Mouse (Mus musculus): ENCODE measurements around the gene Sirt7.

- TF ChIP-seq TAL1 (IDR thresholded peaks at IDR 0.05; ENCODE audit: low read length): no peak
- TF ChIP-seq GATA1 (IDR thresholded peaks at IDR 0.05; ENCODE audit: low read length): no peak
These were observed 36.5 kb downstream of the Sirt7 start for GRCm38 (mm10) chr11:120588531-120588930.

Measured in erythroblast, embryonic 14.5 days (primary cell).